Mouse (Mus musculus): ENCODE data around the gene Wwc1. TPM values are rescaled to one million over a fixed set of nuclear protein-coding genes. Genes with fewer than 3 reads are reported as not detected.
"Not testable (repeated sequence)": the region's sequence is repeated elsewhere in the genome, so short reads cannot be mapped to it uniquely, and the experiment has no call there.

Wwc1 gene
- total RNA-seq, 4 experiments from 2014 or later = 95.1 to 109 (median 101) TPM

- no peak for DNase-seq (ENCODE audit: low spot score in 2 of 2)
These were observed 97.5 kb downstream of the Wwc1 start for GRCm38 (mm10) chr11:35882777-35883176.

- no peak for DNase-seq (ENCODE audit: low spot score in 2 of 2)
These were observed 101.8 kb downstream of the Wwc1 start for GRCm38 (mm10) chr11:35878559-35878897.

GRCm38 (mm10) chr11:35877651-35878558, 102.4 kb downstream of the Wwc1 start:
- no peak for DNase-seq (ENCODE audit: low spot score in 2 of 2)

- no peak for DNase-seq (ENCODE audit: low spot score in 2 of 2)
These were observed 106.6 kb downstream of the Wwc1 start for GRCm38 (mm10) chr11:35873624-35874244.

- DNase-seq (ENCODE audit: low spot score in 2 of 2) = no peak
These were observed 109.4 kb downstream of the Wwc1 start for GRCm38 (mm10) chr11:35870961-35871360.

GRCm38 (mm10) chr11:35866140-35866539, 114.2 kb downstream of the Wwc1 start:
- no peak for DNase-seq (ENCODE audit: low spot score in 2 of 2)

GRCm38 (mm10) chr11:35864981-35865604, 115.2 kb downstream of the Wwc1 start:
- DNase-seq (ENCODE audit: low spot score in 2 of 2) = peak in 1 of 2 experiments; percentile 89

- no peak for DNase-seq (ENCODE audit: low spot score in 2 of 2)
These were observed 116.7 kb downstream of the Wwc1 start for GRCm38 (mm10) chr11:35863653-35864052.

- DNase-seq (ENCODE audit: low spot score in 2 of 2) = no peak
These were observed 122.8 kb downstream of the Wwc1 start for GRCm38 (mm10) chr11:35857395-35858067.

GRCm38 (mm10) chr11:35856359-35857040, 123.8 kb downstream of the Wwc1 start:
- peak; percentile 32 to 52 for DNase-seq (ENCODE audit: low spot score in 2 of 2)

- no peak for DNase-seq (ENCODE audit: low spot score in 2 of 2)
These were observed 124.8 kb downstream of the Wwc1 start for GRCm38 (mm10) chr11:35855567-35855966.

GRCm38 (mm10) chr11:35854941-35855340, 125.4 kb downstream of the Wwc1 start:
- no peak for DNase-seq (ENCODE audit: low spot score in 2 of 2)

- no peak for DNase-seq (ENCODE audit: low spot score in 2 of 2)
These were observed 126.7 kb downstream of the Wwc1 start for GRCm38 (mm10) chr11:35853651-35854050.

GRCm38 (mm10) chr11:35852731-35853130, 127.6 kb downstream of the Wwc1 start:
- DNase-seq (ENCODE audit: low spot score in 2 of 2) = no peak

GRCm38 (mm10) chr11:35844299-35844698, 136.0 kb downstream of the Wwc1 start:
- DNase-seq (ENCODE audit: low spot score in 2 of 2) = no peak

GRCm38 (mm10) chr11:35842560-35842959, 137.8 kb downstream of the Wwc1 start:
- DNase-seq (ENCODE audit: low spot score in 2 of 2) = not testable (repeated sequence)

- DNase-seq (ENCODE audit: low spot score in 2 of 2) = no peak
These were observed 138.5 kb downstream of the Wwc1 start for GRCm38 (mm10) chr11:35841738-35842325.

- not testable (repeated sequence) for DNase-seq (ENCODE audit: low spot score in 2 of 2)
These were observed 139.5 kb downstream of the Wwc1 start for GRCm38 (mm10) chr11:35840806-35841205.

GRCm38 (mm10) chr11:35840282-35840681, 140.0 kb downstream of the Wwc1 start:
- DNase-seq (ENCODE audit: low spot score in 2 of 2) = no peak
